Mouse (Mus musculus): ENCODE results near the gene Il27ra. TPM values are rescaled to one million over a fixed set of nuclear protein-coding genes. Genes with fewer than 3 reads are reported as not detected.
A peak's percentile ranks its signal among the peaks of the same experiment; 100 is the strongest.
"Not testable (repeated sequence)": the region's sequence is repeated elsewhere in the genome, so short reads cannot be mapped to it uniquely, and the experiment has no call there.

Il27ra gene
- polyA plus RNA-seq, 1 experiment = 7.7 TPM

GRCm38 (mm10) chr8:84011705-84012498 lies 30.5 kb downstream of the Il27ra start, which contains the start of gene 2210011C24Rik:
2210011C24Rik (minus strand) TSS chr8:84012171.
- Histone ChIP-seq H3K4me3 (replicated peaks; ENCODE audit: control insufficient read depth, low read depth, low read length) (peak within 1 kb of the TSS; percentile 44), H3K27ac (ENCODE audit: control insufficient read depth, insufficient read depth, low read depth, low read length, poor library complexity) (no peak within 1 kb of the TSS; the same call in 1 of the 2 replicates), H3K4me1 (ENCODE audit: control insufficient read depth, insufficient read depth, low read length) (no peaks in the 10 kb centered on the region)
- 2% methylated on average over 45 of the region's 45 CpGs for WGBS
- TF ChIP-seq POLR2A (IDR thresholded peaks at IDR 0.05; ENCODE audit: borderline replicate concordance, control insufficient read depth, low read depth, low read length) (no peak), CTCF (IDR thresholded peaks at IDR 0.05; ENCODE audit: control insufficient read depth, insufficient read depth, low read length) (no peak)

- TF ChIP-seq POLR2A (IDR thresholded peaks at IDR 0.05; ENCODE audit: borderline replicate concordance, control insufficient read depth, low read depth, low read length) (no peak), CTCF (IDR thresholded peaks at IDR 0.05; ENCODE audit: control insufficient read depth, insufficient read depth, low read length) (peak; percentile 55; the same call in 1 of the 2 replicates)
- H3K27ac ChIP-seq (ENCODE audit: control insufficient read depth, insufficient read depth, low read depth, low read length, poor library complexity) = no peak overlapping the region; the same call in 1 of the 2 replicates
- no peaks in the 10 kb centered on the region for H3K4me1 ChIP-seq (ENCODE audit: control insufficient read depth, insufficient read depth, low read length)
- WGBS = 3% methylated on average over 83 of the region's 83 CpGs
- H3K4me3 ChIP-seq (replicated peaks; ENCODE audit: control insufficient read depth, low read depth, low read length) = peak overlapping the region; percentile 44
Observed at GRCm38 (mm10) chr8:84010625-84011611, 31.5 kb downstream of the Il27ra start.

GRCm38 (mm10) chr8:84009876-84010275 lies 32.5 kb downstream of the Il27ra start:
- H3K4me1 ChIP-seq (ENCODE audit: control insufficient read depth, insufficient read depth, low read length) = no peaks in the 10 kb centered on the region
- TF ChIP-seq POLR2A (IDR thresholded peaks at IDR 0.05; ENCODE audit: borderline replicate concordance, control insufficient read depth, low read depth, low read length) (no peak), CTCF (IDR thresholded peaks at IDR 0.05; ENCODE audit: control insufficient read depth, insufficient read depth, low read length) (peak; percentile 97)
- H3K27ac ChIP-seq (ENCODE audit: control insufficient read depth, insufficient read depth, low read depth, low read length, poor library complexity) = no peak overlapping the region
- WGBS = 1% methylated on average over 11 of the region's 11 CpGs
- H3K4me3 ChIP-seq (replicated peaks; ENCODE audit: control insufficient read depth, low read depth, low read length) = no peak overlapping the region

- no peak for TF ChIP-seq CTCF (IDR thresholded peaks at IDR 0.05; ENCODE audit: control insufficient read depth, insufficient read depth, low read length)
- no peak for TF ChIP-seq POLR2A (IDR thresholded peaks at IDR 0.05; ENCODE audit: borderline replicate concordance, control insufficient read depth, low read depth, low read length)
- whole genome bisulfite sequencing = 67% methylated on average over 7 of the region's 7 CpGs
- H3K27ac ChIP-seq (ENCODE audit: control insufficient read depth, insufficient read depth, low read depth, low read length, poor library complexity) = no peak overlapping the region
- H3K4me1 ChIP-seq (ENCODE audit: control insufficient read depth, insufficient read depth, low read length) = no peaks in the 10 kb centered on the region
- no peak overlapping the region for H3K4me3 ChIP-seq (replicated peaks; ENCODE audit: control insufficient read depth, low read depth, low read length)
Observed at GRCm38 (mm10) chr8:84008362-84008761, 34.0 kb downstream of the Il27ra start.

GRCm38 (mm10) chr8:84005502-84005901 lies 36.9 kb downstream of the Il27ra start:
- H3K4me1 ChIP-seq (ENCODE audit: control insufficient read depth, insufficient read depth, low read length); H3K27ac ChIP-seq (ENCODE audit: control insufficient read depth, insufficient read depth, low read depth, low read length, poor library complexity); H3K4me3 ChIP-seq (replicated peaks; ENCODE audit: control insufficient read depth, low read depth, low read length): not testable (repeated sequence)
- WGBS = 89% methylated on average over 7 of the region's 7 CpGs

GRCm38 (mm10) chr8:84004533-84005201 lies 37.7 kb downstream of the Il27ra start:
- H3K27ac ChIP-seq (ENCODE audit: control insufficient read depth, insufficient read depth, low read depth, low read length, poor library complexity) = peak overlapping the region; percentile 65
- H3K4me1 ChIP-seq (ENCODE audit: control insufficient read depth, insufficient read depth, low read length) = no peaks in the 10 kb centered on the region
- peak overlapping the region; percentile 79 for H3K4me3 ChIP-seq (replicated peaks; ENCODE audit: control insufficient read depth, low read depth, low read length)
- WGBS = 1% methylated on average over 30 of the region's 30 CpGs
- TF ChIP-seq POLR2A (IDR thresholded peaks at IDR 0.05; ENCODE audit: borderline replicate concordance, control insufficient read depth, low read depth, low read length) = peak; percentile 46; the same call in 1 of the 2 replicates
- no peak for TF ChIP-seq CTCF (IDR thresholded peaks at IDR 0.05; ENCODE audit: control insufficient read depth, insufficient read depth, low read length)

- Histone ChIP-seq H3K4me1 (ENCODE audit: control insufficient read depth, insufficient read depth, low read length) (peaks cover 2% of the 10 kb centered on the region; the same call in 1 of the 2 replicates), H3K4me3 (replicated peaks; ENCODE audit: control insufficient read depth, low read depth, low read length) (no peak overlapping the region), H3K27ac (ENCODE audit: control insufficient read depth, insufficient read depth, low read depth, low read length, poor library complexity) (no peak overlapping the region)
- 66% methylated on average over 6 of the region's 6 CpGs for WGBS
- no peak for TF ChIP-seq CTCF (IDR thresholded peaks at IDR 0.05; ENCODE audit: control insufficient read depth, insufficient read depth, low read length)
- no peak for TF ChIP-seq POLR2A (IDR thresholded peaks at IDR 0.05; ENCODE audit: borderline replicate concordance, control insufficient read depth, low read depth, low read length)
Observed at GRCm38 (mm10) chr8:84003612-84004246, 38.7 kb downstream of the Il27ra start.

Measured in bone marrow, adult 2 months (tissue).